Mouse (Mus musculus): ENCODE measurements around the gene Hist1h3a. TPM values are rescaled to one million over a fixed set of nuclear protein-coding genes. Genes with fewer than 3 reads are reported as not detected.
"Not testable (repeated sequence)": the region's sequence is repeated elsewhere in the genome, so short reads cannot be mapped to it uniquely, and the experiment has no call there.

Hist1h3a gene
- polyA plus RNA-seq, 1 experiment from 2014 or later, result 2.3 TPM

- 92% methylated on average over 4 of the region's 4 CpGs for WGBS
- H3K27ac ChIP-seq (replicated peaks), result no peak overlapping the region
- ATAC-seq (ENCODE audit: insufficient number of reproducible peaks, low FRiP score, low TSS enrichment, low read depth), result no peak
- no peaks in the 10 kb centered on the region for H3K27me3 ChIP-seq
- no peak overlapping the region for H3K9ac ChIP-seq
- no peaks in the 10 kb centered on the region for H3K4me1 ChIP-seq
- H3K36me3 ChIP-seq, result no peaks in the 10 kb centered on the region
- H3K4me2 ChIP-seq (replicated peaks), result no peak overlapping the region
- no peak overlapping the region for H3K4me3 ChIP-seq (replicated peaks)
- H3K9me3 ChIP-seq (replicated peaks), result no peaks in the 10 kb centered on the region
Observed at GRCm38 (mm10) chr13:23724239-23724638, 37.9 kb downstream of the Hist1h3a start.

- H3K27me3 ChIP-seq; H3K4me3 ChIP-seq (replicated peaks); ATAC-seq (ENCODE audit: insufficient number of reproducible peaks, low FRiP score, low TSS enrichment, low read depth); H3K9ac ChIP-seq; H3K4me2 ChIP-seq (replicated peaks); H3K36me3 ChIP-seq; H3K27ac ChIP-seq (replicated peaks); H3K4me1 ChIP-seq; H3K9me3 ChIP-seq (replicated peaks): not testable (repeated sequence)
- 8% methylated on average over 2 of the region's 2 CpGs for WGBS
Observed at GRCm38 (mm10) chr13:23717593-23718245, 44.5 kb downstream of the Hist1h3a start.

- Histone ChIP-seq H3K9ac (no peak overlapping the region), H3K4me1 (no peaks in the 10 kb centered on the region), H3K27me3 (no peaks in the 10 kb centered on the region), H3K36me3 (no peaks in the 10 kb centered on the region), H3K9me3 (replicated peaks) (no peaks in the 10 kb centered on the region), H3K4me3 (replicated peaks) (no peak overlapping the region), H3K4me2 (replicated peaks) (no peak overlapping the region), H3K27ac (replicated peaks) (no peak overlapping the region)
- WGBS, result 56% methylated on average over 11 of the region's 11 CpGs
- no peak for ATAC-seq (ENCODE audit: insufficient number of reproducible peaks, low FRiP score, low TSS enrichment, low read depth)
Observed at GRCm38 (mm10) chr13:23717176-23717575, 45.0 kb downstream of the Hist1h3a start.

GRCm38 (mm10) chr13:23716261-23717042 is 45.7 kb downstream of the Hist1h3a start:
- H3K36me3 ChIP-seq, result no peaks in the 10 kb centered on the region
- WGBS, result 85% methylated on average over 5 of the region's 5 CpGs
- ATAC-seq (ENCODE audit: insufficient number of reproducible peaks, low FRiP score, low TSS enrichment, low read depth), result no peak
- no peak overlapping the region for H3K4me3 ChIP-seq (replicated peaks)
- H3K4me2 ChIP-seq (replicated peaks), result no peak overlapping the region
- H3K27me3 ChIP-seq, result no peaks in the 10 kb centered on the region
- no peak overlapping the region for H3K27ac ChIP-seq (replicated peaks)
- H3K9me3 ChIP-seq (replicated peaks), result no peaks in the 10 kb centered on the region
- no peak overlapping the region for H3K9ac ChIP-seq
- H3K4me1 ChIP-seq, result no peaks in the 10 kb centered on the region

Small RNA genes lying within 50 kb of the gene (microRNA-seq; reads per million reads assigned to microRNA genes)
- gene Gm44314 (ENCODE audit: borderline number of aligned reads), result not detected
- gene Gm44484 (ENCODE audit: borderline number of aligned reads), result not detected

Other genes starting within 250 kb of the Hist1h3a start
- 6.1 and 7.1 TPM in 2 replicates for gene Hist1h4h, start 231.3 kb downstream of the Hist1h3a start, polyA plus RNA-seq (2015; fragmentation: Nextera tagmentation; extraction: Ambion mirVana)
- gene Hist1h2af, start 228.5 kb downstream of the Hist1h3a start, polyA plus RNA-seq (2015; fragmentation: Nextera tagmentation; extraction: Ambion mirVana), result 2.7 and 3.4 TPM in 2 replicates
- 3.2 and 5.3 TPM in 2 replicates for gene Hist1h3g, start 227.0 kb downstream of the Hist1h3a start, polyA plus RNA-seq (2015; fragmentation: Nextera tagmentation; extraction: Ambion mirVana)
- 1.0 and 1.1 TPM in 2 replicates for gene Hist1h2bh, start 219.0 kb downstream of the Hist1h3a start, polyA plus RNA-seq (2015; fragmentation: Nextera tagmentation; extraction: Ambion mirVana)
- gene Hist1h3f, start 218.3 kb downstream of the Hist1h3a start, polyA plus RNA-seq (2015; fragmentation: Nextera tagmentation; extraction: Ambion mirVana), result 0.25 and 0.37 TPM in 2 replicates
- 1.1 and 1.7 TPM in 2 replicates for gene Hist1h4f, start 210.7 kb downstream of the Hist1h3a start, polyA plus RNA-seq (2015; fragmentation: Nextera tagmentation; extraction: Ambion mirVana)
- 0.44 and 0.55 TPM in 2 replicates for gene Hist1h1d, start 209.1 kb downstream of the Hist1h3a start, polyA plus RNA-seq (2015; fragmentation: Nextera tagmentation; extraction: Ambion mirVana)
- 3.7 and 4.4 TPM in 2 replicates for gene Hist1h3e, start 200.0 kb downstream of the Hist1h3a start, polyA plus RNA-seq (2015; fragmentation: Nextera tagmentation; extraction: Ambion mirVana)
- 53.3 and 77.8 TPM in 2 replicates for gene Hist1h2ae, start 191.2 kb downstream of the Hist1h3a start, polyA plus RNA-seq (2015; fragmentation: Nextera tagmentation; extraction: Ambion mirVana)
- 6.5 and 8.3 TPM in 2 replicates for gene Hist1h2bg, start 191.0 kb downstream of the Hist1h3a start, polyA plus RNA-seq (2015; fragmentation: Nextera tagmentation; extraction: Ambion mirVana)
- 2.8 and 3.7 TPM in 2 replicates for gene Hist1h2bf, start 188.2 kb downstream of the Hist1h3a start, polyA plus RNA-seq (2015; fragmentation: Nextera tagmentation; extraction: Ambion mirVana)
- gene Hist1h2ad, start 188.0 kb downstream of the Hist1h3a start, polyA plus RNA-seq (2015; fragmentation: Nextera tagmentation; extraction: Ambion mirVana), result 1.8 and 3.9 TPM in 2 replicates
- 5.0 and 6.0 TPM in 2 replicates for gene Hist1h3d, start 186.6 kb downstream of the Hist1h3a start, polyA plus RNA-seq (2015; fragmentation: Nextera tagmentation; extraction: Ambion mirVana)
- gene Hist1h4d, start 180.8 kb downstream of the Hist1h3a start, polyA plus RNA-seq (2015; fragmentation: Nextera tagmentation; extraction: Ambion mirVana), result 86.2 and 107 TPM in 2 replicates
- gene Hist1h2be, start 141.3 kb downstream of the Hist1h3a start, polyA plus RNA-seq (2015; fragmentation: Nextera tagmentation; extraction: Ambion mirVana), result 2.7 and 3.6 TPM in 2 replicates
- 14.7 and 20.7 TPM in 2 replicates for gene Hist1h1e, start 139.8 kb downstream of the Hist1h3a start, polyA plus RNA-seq (2015; fragmentation: Nextera tagmentation; extraction: Ambion mirVana)
- gene Hist1h2ac, start 78.4 kb downstream of the Hist1h3a start, polyA plus RNA-seq (2015; fragmentation: Nextera tagmentation; extraction: Ambion mirVana), result 1.1 and 1.3 TPM in 2 replicates
- gene Hist1h2bc, start 78.2 kb downstream of the Hist1h3a start, polyA plus RNA-seq (2015; fragmentation: Nextera tagmentation; extraction: Ambion mirVana), result 63.3 and 66.8 TPM in 2 replicates
- not detected in 2 replicates for gene Hist1h1t, start 66.6 kb downstream of the Hist1h3a start, polyA plus RNA-seq (2015; fragmentation: Nextera tagmentation; extraction: Ambion mirVana)
- 4.2 and 5.3 TPM in 2 replicates for gene Hist1h4c, start 63.9 kb downstream of the Hist1h3a start, polyA plus RNA-seq (2015; fragmentation: Nextera tagmentation; extraction: Ambion mirVana)
- 8.7 and 13.0 TPM in 2 replicates for gene Hfe, start 51.5 kb downstream of the Hist1h3a start, polyA plus RNA-seq (2015; fragmentation: Nextera tagmentation; extraction: Ambion mirVana)
- gene Hist1h1c, start 23.6 kb downstream of the Hist1h3a start, polyA plus RNA-seq (2015; fragmentation: Nextera tagmentation; extraction: Ambion mirVana), result 36.4 TPM in 2 replicates
- gene Hist1h3c, start 16.8 kb downstream of the Hist1h3a start, polyA plus RNA-seq (2015; fragmentation: Nextera tagmentation; extraction: Ambion mirVana), result 3.5 and 4.8 TPM in 2 replicates
- gene Hist1h2bb, start 15.7 kb downstream of the Hist1h3a start, polyA plus RNA-seq (2015; fragmentation: Nextera tagmentation; extraction: Ambion mirVana), result 2.0 and 2.1 TPM in 2 replicates
- gene Hist1h2ab, start 11.3 kb downstream of the Hist1h3a start, polyA plus RNA-seq (2015; fragmentation: Nextera tagmentation; extraction: Ambion mirVana), result 23.1 and 38.3 TPM in 2 replicates
- 8.4 and 9.7 TPM in 2 replicates for gene Hist1h3b, start 10.1 kb downstream of the Hist1h3a start, polyA plus RNA-seq (2015; fragmentation: Nextera tagmentation; extraction: Ambion mirVana)
- gene Hist1h4b, start 5.4 kb downstream of the Hist1h3a start, polyA plus RNA-seq (2015; fragmentation: Nextera tagmentation; extraction: Ambion mirVana), result 2.6 and 3.0 TPM in 2 replicates
- gene Hist1h4a, start 1.2 kb downstream of the Hist1h3a start, polyA plus RNA-seq (2015; fragmentation: Nextera tagmentation; extraction: Ambion mirVana), result 0.39 and 0.42 TPM in 2 replicates
- 1.8 and 1.9 TPM in 2 replicates for gene Hist1h1a, start 1.3 kb upstream of the Hist1h3a start, polyA plus RNA-seq (2015; fragmentation: Nextera tagmentation; extraction: Ambion mirVana)
- not detected in 2 replicates for gene Trim38, start 7.5 kb upstream of the Hist1h3a start, polyA plus RNA-seq (2015; fragmentation: Nextera tagmentation; extraction: Ambion mirVana)
- not detected in 2 replicates for gene Slc17a2, start 44.6 kb upstream of the Hist1h3a start, polyA plus RNA-seq (2015; fragmentation: Nextera tagmentation; extraction: Ambion mirVana)
- gene Slc17a3, start 77.0 kb upstream of the Hist1h3a start, polyA plus RNA-seq (2015; fragmentation: Nextera tagmentation; extraction: Ambion mirVana), result not detected in 2 replicates
- not detected in 2 replicates for gene Slc17a1, start 105.4 kb upstream of the Hist1h3a start, polyA plus RNA-seq (2015; fragmentation: Nextera tagmentation; extraction: Ambion mirVana)
- gene Slc17a4, start 152.6 kb upstream of the Hist1h3a start, polyA plus RNA-seq (2015; fragmentation: Nextera tagmentation; extraction: Ambion mirVana), result not detected in 2 replicates
- gene Hist1h2ba, start 171.8 kb upstream of the Hist1h3a start, polyA plus RNA-seq (2015; fragmentation: Nextera tagmentation; extraction: Ambion mirVana), result not detected in 2 replicates
- not detected in 2 replicates for gene Hist1h2aa, start 172.1 kb upstream of the Hist1h3a start, polyA plus RNA-seq (2015; fragmentation: Nextera tagmentation; extraction: Ambion mirVana)
- 0.42 and 0.63 TPM in 2 replicates for gene Scgn, start 228.8 kb upstream of the Hist1h3a start, polyA plus RNA-seq (2015; fragmentation: Nextera tagmentation; extraction: Ambion mirVana)